Mouse (Mus musculus): ENCODE data around the gene Retn. TPM values are rescaled to one million over a fixed set of nuclear protein-coding genes. Genes with fewer than 3 reads are reported as not detected.

Retn gene
- 0.58 and 0.90 TPM in 2 replicates for polyA plus RNA-seq (2015; fragmentation: Nextera tagmentation; extraction: Ambion mirVana)

GRCm38 (mm10) chr8:3655526-3655925 lies at the start of gene Retn:
Gene Retn (plus strand): TSS chr8:3655770.

GRCm38 (mm10) chr8:3621199-3621970 lies 34.2 kb upstream of the Retn start, which contains the start of the genes Xab2 and Pet100:
Gene Xab2 (minus strand): TSS chr8:3621316.
Gene Pet100 (plus strand): TSS chr8:3621548.

GRCm38 (mm10) chr8:3625445-3625844 lies 30.1 kb upstream of the Retn start, which contains the start of gene Pcp2:
Gene Pcp2 (minus strand): TSS chr8:3625545.

GRCm38 (mm10) chr8:3630647-3631477 lies 24.7 kb upstream of the Retn start, which contains the start of gene Stxbp2:
Gene Stxbp2 (plus strand): TSS chr8:3630955.

GRCm38 (mm10) chr8:3665507-3665906 lies 9.9 kb downstream of the Retn start, which contains the start of gene Mcemp1:
Gene Mcemp1 (plus strand): TSS chr8:3665754.

GRCm38 (mm10) chr8:3671980-3672491 lies 16.5 kb downstream of the Retn start, which contains the start of gene Fcor:
Gene Fcor (minus strand): TSS chr8:3672362.

GRCm38 (mm10) chr8:3676131-3676992 lies 20.8 kb downstream of the Retn start, which contains the start of gene Trappc5:
Gene Trappc5 (plus strand): TSS chr8:3676299.

GRCm38 (mm10) chr8:3694121-3694520 lies 38.6 kb downstream of the Retn start, which contains the start of gene Fcer2a:
Gene Fcer2a (minus strand): TSS chr8:3694175.

Other genes with a start within 250 kb of the Retn start
- gene Pex11g, start 188.1 kb upstream of the Retn start, polyA plus RNA-seq (2015; fragmentation: Nextera tagmentation; extraction: Ambion mirVana) = 2.4 and 3.3 TPM in 2 replicates
- gene Tex45, start 184.9 kb upstream of the Retn start, polyA plus RNA-seq (2015; fragmentation: Nextera tagmentation; extraction: Ambion mirVana) = 0.67 and 1.0 TPM in 2 replicates
- gene Zfp358, start 162.6 kb upstream of the Retn start, polyA plus RNA-seq (2015; fragmentation: Nextera tagmentation; extraction: Ambion mirVana) = 44.1 and 45.6 TPM in 2 replicates
- 81.0 and 92.5 TPM in 2 replicates for gene Mcoln1, start 155.3 kb upstream of the Retn start, polyA plus RNA-seq (2015; fragmentation: Nextera tagmentation; extraction: Ambion mirVana)
- gene Pnpla6, start 140.4 kb upstream of the Retn start, polyA plus RNA-seq (2015; fragmentation: Nextera tagmentation; extraction: Ambion mirVana) = 40.4 and 43.1 TPM in 2 replicates
- gene C330021F23Rik, start 87.8 kb upstream of the Retn start, polyA plus RNA-seq (2015; fragmentation: Nextera tagmentation; extraction: Ambion mirVana) = 0.53 TPM in 1 of 2 replicates, not detected in the other
- gene Camsap3, start 68.5 kb upstream of the Retn start, polyA plus RNA-seq (2015; fragmentation: Nextera tagmentation; extraction: Ambion mirVana) = 36.5 and 42.6 TPM in 2 replicates
- gene Xab2, start 34.5 kb upstream of the Retn start, polyA plus RNA-seq (2015; fragmentation: Nextera tagmentation; extraction: Ambion mirVana) = 33.8 and 39.0 TPM in 2 replicates
- gene Pet100, start 34.2 kb upstream of the Retn start, polyA plus RNA-seq (2015; fragmentation: Nextera tagmentation; extraction: Ambion mirVana) = 99.6 and 101 TPM in 2 replicates
- gene Pcp2, start 30.2 kb upstream of the Retn start, polyA plus RNA-seq (2015; fragmentation: Nextera tagmentation; extraction: Ambion mirVana) = 3.1 and 4.0 TPM in 2 replicates
- 24.9 and 27.4 TPM in 2 replicates for gene Stxbp2, start 24.8 kb upstream of the Retn start, polyA plus RNA-seq (2015; fragmentation: Nextera tagmentation; extraction: Ambion mirVana)
- gene Mcemp1, start 10.0 kb downstream of the Retn start, polyA plus RNA-seq (2015; fragmentation: Nextera tagmentation; extraction: Ambion mirVana) = 0.25 TPM in 1 of 2 replicates, not detected in the other
- 35.1 and 36.4 TPM in 2 replicates for gene Fcor, start 16.6 kb downstream of the Retn start, polyA plus RNA-seq (2015; fragmentation: Nextera tagmentation; extraction: Ambion mirVana)
- 46.7 and 48.8 TPM in 2 replicates for gene Trappc5, start 20.5 kb downstream of the Retn start, polyA plus RNA-seq (2015; fragmentation: Nextera tagmentation; extraction: Ambion mirVana)
- 0.22 and 0.28 TPM in 2 replicates for gene Fcer2a, start 38.4 kb downstream of the Retn start, polyA plus RNA-seq (2015; fragmentation: Nextera tagmentation; extraction: Ambion mirVana)
- gene Clec4g, start 64.9 kb downstream of the Retn start, polyA plus RNA-seq (2015; fragmentation: Nextera tagmentation; extraction: Ambion mirVana) = not detected in 2 replicates
- gene Cd209a, start 93.2 kb downstream of the Retn start, polyA plus RNA-seq (2015; fragmentation: Nextera tagmentation; extraction: Ambion mirVana) = not detected in 2 replicates
- not detected in 2 replicates for gene Cd209e, start 198.5 kb downstream of the Retn start, polyA plus RNA-seq (2015; fragmentation: Nextera tagmentation; extraction: Ambion mirVana)
- gene Cd209d, start 222.8 kb downstream of the Retn start, polyA plus RNA-seq (2015; fragmentation: Nextera tagmentation; extraction: Ambion mirVana) = not detected in 2 replicates

All from neural tube, postnatal 0 days (tissue).